Mouse (Mus musculus): ENCODE measurements around the gene Myf5. TPM values are rescaled to one million over a fixed set of nuclear protein-coding genes. Genes with fewer than 3 reads are reported as not detected.

The Myf5 gene
- not detected in 4 replicates for total RNA-seq (2023; ENCODE audit: inconsistent age)

DNA sequence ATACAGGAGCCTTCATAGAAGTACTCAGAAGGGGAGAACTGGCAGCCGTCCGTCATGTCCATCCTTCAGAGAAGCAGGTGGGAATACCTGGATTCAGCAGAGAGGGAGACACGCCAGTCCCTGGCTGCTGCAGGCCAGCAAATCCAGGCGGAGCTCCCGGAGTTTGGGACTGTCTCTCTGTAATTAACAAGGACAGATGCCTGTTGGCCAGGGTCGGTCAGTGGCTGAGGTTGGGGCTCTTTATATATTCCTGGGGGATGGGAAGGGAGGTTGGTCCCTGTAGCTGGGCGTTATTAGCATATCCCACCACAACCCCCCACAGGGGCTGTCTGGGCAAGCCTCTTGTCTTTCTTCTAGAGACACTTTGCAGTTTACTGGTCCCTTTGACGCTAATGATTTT is at the start of gene Myf5:
Gene Myf5 (minus strand): TSS at position 265 of the 400 bp plus-strand sequence.

DNA sequence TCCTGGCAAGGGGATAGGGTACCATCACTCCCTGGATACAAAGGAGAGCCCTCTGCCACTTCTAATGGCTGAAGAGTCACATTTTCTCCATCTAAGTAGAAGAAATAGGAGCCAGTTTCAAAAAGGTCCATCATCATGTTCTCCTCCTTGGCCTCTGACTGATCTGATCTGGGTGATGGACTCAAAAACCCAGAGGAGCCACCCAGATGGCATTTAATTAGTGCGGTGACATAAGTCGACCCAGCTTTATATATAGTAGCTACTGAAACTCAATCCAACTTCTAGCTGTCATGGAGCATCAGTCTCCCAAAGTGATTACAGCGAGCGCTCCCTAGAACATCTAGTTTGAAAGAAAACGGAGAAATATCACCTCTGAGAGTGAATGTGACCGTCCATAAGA is 8.6 kb upstream of the Myf5 start, which contains the start of gene Myf6:
Gene Myf6 (minus strand): TSS at position 170 of the 400 bp plus-strand sequence.

Other genes starting within 250 kb of the Myf5 start
- not detected in 4 replicates for gene Lin7a, start 214.4 kb downstream of the Myf5 start, total RNA-seq (2023; ENCODE audit: inconsistent age)
- not detected in 4 replicates for gene Myf6, start 8.6 kb upstream of the Myf5 start, total RNA-seq (2023; ENCODE audit: inconsistent age)
- not detected in 4 replicates for gene Ptprq, start 233.9 kb upstream of the Myf5 start, total RNA-seq (2023; ENCODE audit: inconsistent age)

Data from B cell, adult (primary cell).